Mouse (Mus musculus) hindbrain, embryonic 10.5 days (tissue): Measurements from ENCODE around the gene Eif4a1. TPM values are rescaled to one million over a fixed set of nuclear protein-coding genes. Genes with fewer than 3 reads are reported as not detected.

Source experiments
- DNase-seq: peaks from one replicate; pipeline ENCODE4 v3.0.0-alpha.2; 2017; ENCODE audit warnings: low spot score
- H3K27ac ChIP-seq: fragments of 300-500 bp; sonication (generic); 2 replicates; pipeline ENCODE4 v1.5.1; 2016; ENCODE audit warnings: mild to moderate bottlenecking, moderate library complexity
- H3K27me3 ChIP-seq: fragments of 300-500 bp; sonication (generic); 2 replicates; pipeline ENCODE4 v1.6.1; 2016; ENCODE audit warnings: mild to moderate bottlenecking; ENCODE audit not compliant: poor library complexity, insufficient read depth, severe bottlenecking
- H3K36me3 ChIP-seq: fragments of 300-500 bp; sonication (generic); 2 replicates; pipeline ENCODE4 v1.6.1; 2016; ENCODE audit warnings: mild to moderate bottlenecking, moderate library complexity
- H3K4me1 ChIP-seq: fragments of 300-500 bp; sonication (generic); replicated peaks from 2 replicates; pipeline ENCODE4 v1.6.1; 2016; ENCODE audit warnings: mild to moderate bottlenecking
- H3K4me3 ChIP-seq: fragments of 300-500 bp; sonication (generic); 2 replicates; pipeline ENCODE4 v1.5.1; 2016; ENCODE audit warnings: mild to moderate bottlenecking, moderate library complexity
- H3K9me3 ChIP-seq: fragments of 300-500 bp; sonication (generic); 2 replicates; pipeline ENCODE4 v1.6.1; 2016; ENCODE audit warnings: mild to moderate bottlenecking, moderate library complexity
- WGBS: fragments of 180-500 bp; shearing (Covaris S2); methylation state at CpG from one replicate; pipeline ENCODE4 v1.1.7; 2016; 5-methylcytosine and 5-hydroxymethylcytosine counted together
- polyA plus RNA-seq: library from polyadenylated mRNA; unstranded; fragments of >200 nt; fragmentation: Nextera tagmentation; extraction: Ambion mirVana; gene quantifications from 2 replicates; pipeline ENCODE4 v1.2.1, GENCODE M21; 2016

Eif4a1 gene
- 740 and 935 TPM in 2 replicates for polyA plus RNA-seq

DNA sequence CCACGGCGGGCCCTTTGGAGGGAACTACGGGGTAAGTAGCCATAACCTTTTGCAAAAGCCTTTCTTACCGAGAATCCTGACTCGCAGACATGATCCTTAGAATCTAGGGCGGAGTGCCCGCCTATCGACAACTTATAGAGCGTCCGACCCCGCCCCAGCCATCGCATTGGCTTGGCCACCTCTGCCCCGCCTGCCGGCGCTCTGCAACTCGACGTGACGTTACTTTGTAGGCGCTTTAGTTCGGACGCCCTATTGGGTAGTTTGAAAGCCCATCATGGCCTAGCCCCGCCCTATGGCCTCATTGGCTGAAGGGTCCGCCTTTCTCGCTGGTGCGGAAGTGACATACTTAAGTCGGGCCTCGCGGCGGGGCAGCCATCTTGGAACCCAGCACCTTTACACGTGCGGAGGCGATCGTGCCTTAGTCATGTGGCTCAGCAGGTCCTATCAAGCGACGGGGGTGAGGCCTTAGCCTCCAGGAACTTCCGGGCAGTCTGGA lies at the start of gene Eif4a1:
Gene Eif4a1 (minus strand): TSS at position 213 of the 496 bp plus-strand sequence.
- peak within 1 kb of the TSS; percentile 98 for H3K27ac ChIP-seq
- no peaks in the 10 kb centered on the region for H3K27me3 ChIP-seq
- no peaks in the 10 kb centered on the region for H3K9me3 ChIP-seq
- peak within 1 kb of the TSS; percentile 100 for H3K4me3 ChIP-seq
- peaks cover 89% of the 10 kb centered on the region for H3K36me3 ChIP-seq
- DNase-seq = peak; percentile 100
- peaks cover 26% of the 10 kb centered on the region for H3K4me1 ChIP-seq
- under 1% methylated on average over 36 of the region's 36 CpGs for WGBS

DNA sequence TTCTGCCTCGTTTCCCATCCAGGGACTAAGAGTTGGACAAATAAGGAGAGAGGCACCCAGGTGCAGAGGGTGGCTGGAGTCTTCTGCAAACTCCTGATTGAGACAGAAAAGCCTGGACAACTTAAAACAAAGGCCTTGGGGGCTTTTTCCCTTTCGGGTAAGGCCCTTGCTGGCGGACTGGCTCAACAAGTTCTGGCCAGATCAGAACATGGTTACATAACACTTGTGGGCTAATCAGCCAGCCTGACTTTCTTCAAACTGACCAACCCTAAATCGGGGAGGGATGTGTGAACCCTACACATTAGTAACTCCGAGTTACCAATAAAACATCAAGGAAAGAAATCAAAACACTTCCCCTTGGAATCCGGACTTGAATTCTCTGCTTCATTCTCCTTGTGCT lies 48.6 kb upstream of the Eif4a1 start:
- no peak overlapping the region for H3K4me3 ChIP-seq
- WGBS = 81% methylated on average over 6 of the region's 6 CpGs
- no peaks in the 10 kb centered on the region for H3K27me3 ChIP-seq
- H3K9me3 ChIP-seq = no peaks in the 10 kb centered on the region
- no peaks in the 10 kb centered on the region for H3K36me3 ChIP-seq
- DNase-seq = no peak
- H3K4me1 ChIP-seq = peaks cover 14% of the 10 kb centered on the region
- H3K27ac ChIP-seq = no peak overlapping the region

GRCm38 (mm10) chr11:69719423-69719822 lies 47.2 kb upstream of the Eif4a1 start:
- DNase-seq = no peak
- H3K27me3 ChIP-seq = no peaks in the 10 kb centered on the region
- H3K27ac ChIP-seq = no peak overlapping the region
- peaks cover 19% of the 10 kb centered on the region for H3K4me1 ChIP-seq
- H3K9me3 ChIP-seq = no peaks in the 10 kb centered on the region
- H3K4me3 ChIP-seq = no peak overlapping the region
- no peaks in the 10 kb centered on the region for H3K36me3 ChIP-seq
- WGBS = 72% methylated on average over 6 of the region's 6 CpGs

- WGBS = 32% methylated on average over 15 of the region's 15 CpGs
- peak overlapping the region; percentile 18; the same call in 1 of the 2 replicates for H3K4me3 ChIP-seq
- peaks cover 19% of the 10 kb centered on the region for H3K4me1 ChIP-seq
- DNase-seq = peak; percentile 27
- no peaks in the 10 kb centered on the region for H3K36me3 ChIP-seq
- no peaks in the 10 kb centered on the region for H3K9me3 ChIP-seq
- H3K27ac ChIP-seq = peak overlapping the region; percentile 40; the same call in 1 of the 2 replicates
- H3K27me3 ChIP-seq = no peaks in the 10 kb centered on the region
Measured at GRCm38 (mm10) chr11:69718661-69719060, 46.4 kb upstream of the Eif4a1 start.

- H3K27ac ChIP-seq = no peak overlapping the region
- WGBS = 66% methylated on average over 4 of the region's 4 CpGs
Measured at GRCm38 (mm10) chr11:69716953-69717352, 44.7 kb upstream of the Eif4a1 start.

GRCm38 (mm10) chr11:69715929-69716328 lies 43.7 kb upstream of the Eif4a1 start:
- H3K27me3 ChIP-seq = no peaks in the 10 kb centered on the region
- H3K4me1 ChIP-seq = peaks cover 27% of the 10 kb centered on the region
- H3K36me3 ChIP-seq = no peaks in the 10 kb centered on the region
- 31% methylated on average over 5 of the region's 5 CpGs for WGBS
- H3K9me3 ChIP-seq = no peaks in the 10 kb centered on the region
- no peak overlapping the region; the same call in 1 of the 2 replicates for H3K27ac ChIP-seq
- peak; percentile 30 for DNase-seq
- no peak overlapping the region for H3K4me3 ChIP-seq

More at GRCm38 (mm10) chr11:69716953-69717352, 44.7 kb upstream of the Eif4a1 start:
- H3K27me3 ChIP-seq = no peaks in the 10 kb centered on the region
- H3K4me1 ChIP-seq = peaks cover 27% of the 10 kb centered on the region
- H3K4me3 ChIP-seq = no peak overlapping the region
- no peaks in the 10 kb centered on the region for H3K9me3 ChIP-seq
- H3K36me3 ChIP-seq = no peaks in the 10 kb centered on the region
- no peak for DNase-seq

DNA sequence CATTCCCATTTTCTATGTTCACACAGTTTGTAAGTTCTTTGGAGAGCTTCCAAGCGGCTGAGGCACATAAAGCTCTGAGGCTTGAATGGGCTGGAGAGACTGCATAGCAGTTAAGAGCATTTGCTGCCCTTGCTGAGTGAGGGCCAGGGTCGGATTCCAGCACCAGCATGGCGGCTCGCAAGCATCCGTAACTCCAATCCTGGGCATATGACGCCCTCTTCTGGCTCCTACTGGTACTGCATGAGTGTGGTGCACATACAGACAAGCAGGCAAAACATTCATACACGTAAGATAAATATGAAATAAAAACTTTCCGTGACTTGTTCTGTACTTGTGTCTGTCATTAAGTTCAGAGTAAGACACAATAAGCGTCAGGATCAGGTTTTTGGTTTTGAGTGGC lies 43.3 kb upstream of the Eif4a1 start:
- 58% methylated on average over 9 of the region's 9 CpGs for WGBS
- no peak overlapping the region for H3K27ac ChIP-seq

GRCm38 (mm10) chr11:69714636-69715329 lies 42.6 kb upstream of the Eif4a1 start:
- H3K4me1 ChIP-seq = peaks cover 29% of the 10 kb centered on the region
- H3K27ac ChIP-seq = peak overlapping the region; percentile 56; the same call in 1 of the 2 replicates
- H3K9me3 ChIP-seq = no peaks in the 10 kb centered on the region
- H3K4me3 ChIP-seq = no peak overlapping the region
- 71% methylated on average over 18 of the region's 18 CpGs for WGBS
- DNase-seq = peak; percentile 53
- H3K36me3 ChIP-seq = no peaks in the 10 kb centered on the region
- H3K27me3 ChIP-seq = no peaks in the 10 kb centered on the region

More for the DNA sequence above, 43.3 kb upstream of the Eif4a1 start:
- no peak overlapping the region for H3K4me3 ChIP-seq
- no peaks in the 10 kb centered on the region for H3K9me3 ChIP-seq
- no peaks in the 10 kb centered on the region for H3K27me3 ChIP-seq
- H3K36me3 ChIP-seq = no peaks in the 10 kb centered on the region
- peaks cover 27% of the 10 kb centered on the region for H3K4me1 ChIP-seq
- peak; percentile 34 for DNase-seq

GRCm38 (mm10) chr11:69712954-69713672 lies 40.9 kb upstream of the Eif4a1 start:
- Histone ChIP-seq H3K27ac (0 out of 2 replicates have a peak overlapping the region, but pooled peaks have one; percentile 16), H3K4me1 (peaks cover 33% of the 10 kb centered on the region), H3K27me3 (no peaks in the 10 kb centered on the region), H3K4me3 (no peak overlapping the region), H3K9me3 (no peaks in the 10 kb centered on the region), H3K36me3 (no peaks in the 10 kb centered on the region)
- peak; percentile 30 for DNase-seq
- WGBS = 68% methylated on average over 20 of the region's 20 CpGs

- 80% methylated on average over 2 of the region's 2 CpGs for WGBS
- H3K4me1 ChIP-seq = peaks cover 37% of the 10 kb centered on the region
- no peaks in the 10 kb centered on the region for H3K36me3 ChIP-seq
- no peak for DNase-seq
- H3K27me3 ChIP-seq = no peaks in the 10 kb centered on the region
- H3K27ac ChIP-seq = no peak overlapping the region
- no peaks in the 10 kb centered on the region for H3K9me3 ChIP-seq
- no peak overlapping the region for H3K4me3 ChIP-seq
Measured at GRCm38 (mm10) chr11:69711082-69711481, 38.9 kb upstream of the Eif4a1 start.

DNA sequence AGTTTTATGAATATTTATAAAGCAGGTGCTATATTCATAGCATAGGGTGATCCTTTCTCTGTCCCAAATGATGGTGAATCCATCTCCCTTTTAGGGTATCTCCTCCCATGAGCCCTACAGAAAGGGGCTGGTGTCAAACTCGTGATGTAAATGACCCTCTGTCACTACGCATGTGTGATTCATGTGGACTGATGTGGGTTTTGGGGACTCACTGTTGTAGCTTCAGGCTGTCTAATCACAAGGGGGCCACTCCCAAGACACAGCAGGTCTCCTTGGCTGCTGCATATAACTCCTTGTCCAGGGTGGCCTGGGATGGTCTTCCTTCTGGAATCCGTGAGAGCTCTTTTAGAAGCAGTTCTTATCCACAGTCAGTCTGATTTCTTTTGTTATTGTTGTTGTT lies 38.2 kb upstream of the Eif4a1 start:
- no peaks in the 10 kb centered on the region for H3K36me3 ChIP-seq
- DNase-seq = no peak
- H3K4me3 ChIP-seq = no peak overlapping the region
- peaks cover 32% of the 10 kb centered on the region for H3K4me1 ChIP-seq
- no peaks in the 10 kb centered on the region for H3K9me3 ChIP-seq
- no peaks in the 10 kb centered on the region for H3K27me3 ChIP-seq
- 75% methylated on average over 3 of the region's 3 CpGs for WGBS
- H3K27ac ChIP-seq = no peak overlapping the region

- WGBS = 56% methylated on average over 11 of the region's 11 CpGs
- peak; percentile 9 for DNase-seq
- peaks cover 29% of the 10 kb centered on the region for H3K4me1 ChIP-seq
- no peaks in the 10 kb centered on the region for H3K36me3 ChIP-seq
- H3K4me3 ChIP-seq = no peak overlapping the region
- H3K27me3 ChIP-seq = no peaks in the 10 kb centered on the region
- no peaks in the 10 kb centered on the region for H3K9me3 ChIP-seq
- H3K27ac ChIP-seq = peak overlapping the region; percentile 68
Measured at GRCm38 (mm10) chr11:69709554-69710446, 37.6 kb upstream of the Eif4a1 start.
